Mouse (Mus musculus): Measurements from ENCODE around the gene Ifitm7. TPM values are rescaled to one million over a fixed set of nuclear protein-coding genes. Genes with fewer than 3 reads are reported as not detected.

Gene Ifitm7
- polyA plus RNA-seq, 1 experiment from 2014 or later, result not detected

Other genes with a start within 250 kb of the Ifitm7 start
- 34.9 and 41.0 TPM in 2 replicates for gene Rrn3, start 206.2 kb downstream of the Ifitm7 start, polyA plus RNA-seq (2015; fragmentation: Nextera tagmentation; extraction: Ambion mirVana)
- gene Ntan1, start 168.0 kb downstream of the Ifitm7 start, polyA plus RNA-seq (2015; fragmentation: Nextera tagmentation; extraction: Ambion mirVana), result 44.7 and 45.3 TPM in 2 replicates
- 24.2 and 28.0 TPM in 2 replicates for gene Pdxdc1, start 83.8 kb downstream of the Ifitm7 start, polyA plus RNA-seq (2015; fragmentation: Nextera tagmentation; extraction: Ambion mirVana)
- gene Mpv17l, start 83.7 kb downstream of the Ifitm7 start, polyA plus RNA-seq (2015; fragmentation: Nextera tagmentation; extraction: Ambion mirVana), result 1.1 and 1.4 TPM in 2 replicates
- 0.10 and 0.15 TPM in 2 replicates for gene 2900011O08Rik, start 284 bp downstream of the Ifitm7 start, polyA plus RNA-seq (2015; fragmentation: Nextera tagmentation; extraction: Ambion mirVana)
- 55.0 and 58.1 TPM in 2 replicates for gene Nde1, start 176.4 kb upstream of the Ifitm7 start, polyA plus RNA-seq (2015; fragmentation: Nextera tagmentation; extraction: Ambion mirVana)
- 6.2 and 6.9 TPM in 2 replicates for gene Marf1, start 176.5 kb upstream of the Ifitm7 start, polyA plus RNA-seq (2015; fragmentation: Nextera tagmentation; extraction: Ambion mirVana)

Data from liver, embryonic 13.5 days (tissue).